Mouse (Mus musculus) kidney, adult 2 months (tissue): ENCODE measurements around the gene Arpc4. TPM values are rescaled to one million over a fixed set of nuclear protein-coding genes. Genes with fewer than 3 reads are reported as not detected.

Source experiments
- DNase-seq: peaks from one replicate; pipeline ENCODE4 v3.0.0; 2021
- H3K27ac ChIP-seq: fragments of 200-500 bp; 2 replicates; pipeline ENCODE4 v1.5.1; 2012; ENCODE audit warnings: low read depth, low read length, control low read depth, inconsistent platforms; ENCODE audit not compliant: insufficient read depth
- H3K27me3 ChIP-seq: fragments of 200-500 bp; replicated peaks from 2 replicates; pipeline ENCODE4 v1.6.1; 2012; ENCODE audit warnings: mild to moderate bottlenecking, moderate library complexity, low read length, inconsistent platforms; ENCODE audit not compliant: control insufficient read depth, insufficient read depth
- H3K36me3 ChIP-seq: fragments of 200-500 bp; 2 replicates; pipeline ENCODE4 v1.6.1; 2012; ENCODE audit warnings: mild to moderate bottlenecking, moderate library complexity, low read length, inconsistent platforms; ENCODE audit not compliant: control insufficient read depth, insufficient read depth
- H3K4me1 ChIP-seq: fragments of 200-500 bp; 2 replicates; pipeline ENCODE4 v1.6.1; 2011; ENCODE audit warnings: low read length; ENCODE audit not compliant: control insufficient read depth, insufficient read depth
- H3K4me3 ChIP-seq: fragments of 200-500 bp; 2 replicates; pipeline ENCODE4 v1.5.1; 2011; ENCODE audit warnings: mild to moderate bottlenecking, low read depth, low read length, control low read depth; ENCODE audit not compliant: insufficient read depth
- CTCF ChIP-seq: fragments of 200-500 bp; conservative IDR thresholded peaks from 2 replicates; pipeline ENCODE4 v1.5.1; 2011; ENCODE audit warnings: low read depth, mild to moderate bottlenecking, control low read depth, low read length, moderate library complexity, mixed read lengths; ENCODE audit not compliant: insufficient read depth, insufficient read length
- POLR2A ChIP-seq: fragments of 200-500 bp; IDR thresholded peaks from one replicate; pipeline ENCODE4 v1.6.1; 2011; ENCODE audit warnings: low read depth, low read length, control low read depth
- WGBS: fragments of 180-500 bp; shearing (Covaris S2); methylation state at CpG from one replicate; pipeline ENCODE4 v1.1.7; 2018; 5-methylcytosine and 5-hydroxymethylcytosine counted together
- polyA plus RNA-seq: library from polyadenylated mRNA; depleted of rRNA; stranded (reverse); fragments of >200 nt; gene quantifications from 2 replicates; pipeline ENCODE4 v1.2.3, GENCODE M21; 2012

Arpc4 gene
- polyA plus RNA-seq, 1 experiment, result 79.1 TPM

DNA sequence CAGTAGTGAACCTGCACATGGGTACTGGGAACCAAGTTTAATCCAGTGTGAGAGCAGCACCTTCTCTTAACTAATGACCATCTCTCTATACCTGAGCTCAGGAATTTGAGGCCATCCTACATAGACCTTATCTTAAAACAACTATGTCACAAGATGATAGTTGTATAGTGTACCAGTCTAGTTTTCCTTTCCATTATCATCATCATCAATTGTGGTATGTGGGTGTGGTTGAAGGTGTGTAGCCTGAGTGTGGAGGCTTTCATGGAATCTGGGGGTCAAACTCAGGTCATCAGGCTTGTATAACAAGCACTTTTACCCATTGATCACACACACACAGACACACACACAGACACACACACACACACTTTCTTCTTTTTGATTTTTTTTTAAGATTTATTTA lies 27.4 kb upstream of the Arpc4 start:
- TF ChIP-seq POLR2A (no peak), CTCF (no peak)
- DNase-seq, result no peak
- H3K36me3 ChIP-seq, result no peaks in the 10 kb centered on the region
- no peak overlapping the region for H3K27ac ChIP-seq
- no peaks in the 10 kb centered on the region for H3K4me1 ChIP-seq
- no peaks in the 10 kb centered on the region for H3K27me3 ChIP-seq
- H3K4me3 ChIP-seq, result no peak overlapping the region

DNA sequence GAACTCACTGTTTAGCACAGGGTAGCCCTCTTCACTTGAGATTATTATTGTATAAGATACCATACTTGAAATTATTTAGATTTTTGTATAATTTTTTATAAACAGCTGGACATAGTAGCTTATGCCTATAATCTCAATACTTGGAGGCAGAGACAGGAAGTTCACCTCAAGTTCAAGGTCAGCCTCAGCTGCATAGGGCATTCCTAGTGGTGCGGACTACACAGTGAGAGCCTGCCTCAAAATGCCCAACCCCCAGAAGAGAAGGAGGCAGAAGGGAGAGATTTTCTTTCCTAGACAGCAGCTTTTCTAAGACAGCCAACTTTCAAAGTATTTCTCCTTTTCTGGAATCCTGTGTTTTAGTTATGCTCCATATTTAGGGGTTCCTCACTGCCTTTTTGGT lies 26.8 kb upstream of the Arpc4 start:
- Histone ChIP-seq H3K27ac (no peak overlapping the region), H3K27me3 (no peaks in the 10 kb centered on the region), H3K4me1 (no peaks in the 10 kb centered on the region), H3K36me3 (no peaks in the 10 kb centered on the region), H3K4me3 (no peak overlapping the region)
- TF ChIP-seq CTCF, result no peak
- no peak for TF ChIP-seq POLR2A
- DNase-seq, result no peak
- WGBS, result 76% methylated on average over 1 of the region's 1 CpGs

DNA sequence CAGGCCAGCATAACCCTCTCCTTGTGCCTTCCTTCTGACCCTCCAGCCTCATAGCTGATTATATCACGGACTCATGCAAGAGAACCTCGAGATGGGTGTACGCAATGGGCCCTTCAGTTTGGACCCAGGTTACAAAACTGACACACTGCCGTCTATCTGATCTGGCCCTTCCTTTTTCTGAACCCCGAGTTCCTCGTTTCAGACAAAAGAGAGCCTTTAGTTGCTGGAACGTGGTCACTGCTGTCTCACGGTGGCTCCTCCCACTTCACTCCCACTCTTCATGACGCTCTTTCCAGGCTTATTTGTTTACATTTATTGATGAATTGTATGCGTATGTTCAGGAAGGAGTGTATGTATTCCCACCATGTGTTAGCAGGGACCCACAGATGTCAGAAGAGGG lies 26.3 kb upstream of the Arpc4 start:
- Histone ChIP-seq H3K4me3 (no peak overlapping the region), H3K36me3 (no peaks in the 10 kb centered on the region), H3K4me1 (no peaks in the 10 kb centered on the region), H3K27ac (no peak overlapping the region), H3K27me3 (no peaks in the 10 kb centered on the region)
- no peak for DNase-seq
- TF ChIP-seq POLR2A, result no peak
- TF ChIP-seq CTCF, result no peak
- WGBS, result 72% methylated on average over 10 of the region's 10 CpGs

DNA sequence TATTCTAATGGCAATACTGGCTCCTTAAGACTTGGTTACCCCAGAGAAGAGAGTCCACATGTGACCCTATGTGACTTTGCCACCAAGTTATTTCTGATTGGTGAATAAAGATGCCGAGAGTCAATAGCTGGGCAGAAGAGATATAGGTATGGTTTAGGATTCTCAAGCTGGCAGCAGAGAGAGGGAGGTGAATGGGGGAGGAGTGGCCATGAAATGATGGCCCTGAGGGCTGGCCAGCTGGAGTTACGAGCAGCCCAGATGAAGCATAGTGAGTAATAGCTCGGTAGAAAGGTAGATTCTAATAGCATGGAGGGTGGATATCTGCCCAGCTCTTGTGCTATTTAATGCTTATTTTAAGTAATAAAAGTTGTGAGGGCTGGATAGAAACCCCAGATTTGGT lies 25.1 kb upstream of the Arpc4 start:
- 75% methylated on average over 3 of the region's 3 CpGs for WGBS
- H3K4me3 ChIP-seq, result no peak overlapping the region
- no peak overlapping the region for H3K27ac ChIP-seq
- no peaks in the 10 kb centered on the region for H3K27me3 ChIP-seq
- no peaks in the 10 kb centered on the region for H3K4me1 ChIP-seq
- no peaks in the 10 kb centered on the region for H3K36me3 ChIP-seq
- no peak for DNase-seq
- no peak for TF ChIP-seq CTCF

DNA sequence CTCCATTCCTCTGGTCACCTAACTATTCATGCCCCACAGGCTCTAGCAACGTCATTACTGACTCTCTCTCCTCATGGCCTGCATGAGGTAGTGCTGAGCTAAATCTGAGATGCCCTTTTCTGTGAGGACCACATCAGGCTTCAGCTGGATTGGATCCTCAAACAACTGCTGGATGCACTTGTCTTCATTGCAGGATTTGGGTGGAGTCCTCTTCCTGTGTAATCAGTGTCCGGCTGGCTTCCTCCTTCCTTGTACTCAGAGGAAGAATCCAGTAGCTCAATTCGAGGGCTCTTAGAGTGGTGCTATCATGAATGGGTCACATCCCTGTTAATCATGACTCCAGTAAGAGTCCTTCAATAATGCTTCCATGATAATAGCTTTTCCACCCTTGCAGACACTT lies 24.2 kb upstream of the Arpc4 start:
- no peak for DNase-seq
- Histone ChIP-seq H3K4me3 (no peak overlapping the region), H3K36me3 (no peaks in the 10 kb centered on the region), H3K27me3 (no peaks in the 10 kb centered on the region), H3K27ac (no peak overlapping the region), H3K4me1 (no peaks in the 10 kb centered on the region)
- TF ChIP-seq POLR2A, result no peak
- no peak for TF ChIP-seq CTCF
- 67% methylated on average over 3 of the region's 3 CpGs for WGBS

DNA sequence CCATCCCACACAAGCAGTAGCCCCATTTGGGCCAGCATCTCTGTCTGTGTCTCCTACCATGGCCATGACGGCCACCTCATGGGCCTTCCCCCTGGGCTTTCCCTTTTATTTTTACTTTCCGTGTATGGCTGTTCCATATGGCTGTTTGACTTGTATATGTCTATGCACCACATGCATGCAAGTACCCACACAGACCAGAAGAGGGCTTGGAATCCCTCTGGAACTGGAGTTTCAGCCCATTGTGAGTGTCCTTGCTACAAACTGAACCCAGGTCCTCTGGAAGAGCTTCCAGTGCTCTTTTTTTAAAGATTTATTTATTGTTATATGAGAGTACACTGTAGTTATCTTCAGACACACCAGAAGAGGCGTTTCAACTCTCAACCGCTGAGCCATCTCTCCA lies 16.4 kb upstream of the Arpc4 start:
- Histone ChIP-seq H3K36me3 (no peaks in the 10 kb centered on the region), H3K27me3 (no peaks in the 10 kb centered on the region), H3K27ac (no peak overlapping the region), H3K4me3 (no peak overlapping the region), H3K4me1 (no peaks in the 10 kb centered on the region)
- DNase-seq, result no peak
- TF ChIP-seq CTCF, result no peak
- no peak for TF ChIP-seq POLR2A
- 84% methylated on average over 4 of the region's 4 CpGs for WGBS

DNA sequence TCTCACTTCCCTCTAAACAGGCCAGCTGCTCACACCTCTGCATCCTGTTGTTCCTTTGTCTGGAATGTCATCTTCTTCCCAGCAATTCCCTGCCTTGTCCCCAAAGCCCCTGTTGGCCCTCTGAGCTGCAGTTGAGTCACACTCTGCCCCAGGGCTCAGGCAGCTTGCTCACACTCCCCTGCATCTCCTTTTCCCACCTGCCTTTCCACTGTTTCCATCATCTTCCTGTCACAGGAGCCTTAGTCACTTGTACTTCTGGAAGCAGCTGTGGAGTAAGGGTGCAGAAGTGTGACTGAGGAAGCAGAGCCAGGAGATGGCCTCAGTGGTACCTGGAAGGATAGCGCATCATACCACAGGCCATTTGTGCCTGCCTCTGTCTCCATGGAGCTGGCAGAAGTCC lies 15.7 kb upstream of the Arpc4 start:
- H3K27me3 ChIP-seq, result no peaks in the 10 kb centered on the region
- no peak overlapping the region for H3K27ac ChIP-seq
- WGBS, result 100% methylated on average over 1 of the region's 1 CpGs
- H3K4me3 ChIP-seq, result no peak overlapping the region
- DNase-seq, result no peak
- H3K4me1 ChIP-seq, result no peaks in the 10 kb centered on the region
- no peaks in the 10 kb centered on the region for H3K36me3 ChIP-seq
- TF ChIP-seq CTCF (no peak), POLR2A (no peak)

DNA sequence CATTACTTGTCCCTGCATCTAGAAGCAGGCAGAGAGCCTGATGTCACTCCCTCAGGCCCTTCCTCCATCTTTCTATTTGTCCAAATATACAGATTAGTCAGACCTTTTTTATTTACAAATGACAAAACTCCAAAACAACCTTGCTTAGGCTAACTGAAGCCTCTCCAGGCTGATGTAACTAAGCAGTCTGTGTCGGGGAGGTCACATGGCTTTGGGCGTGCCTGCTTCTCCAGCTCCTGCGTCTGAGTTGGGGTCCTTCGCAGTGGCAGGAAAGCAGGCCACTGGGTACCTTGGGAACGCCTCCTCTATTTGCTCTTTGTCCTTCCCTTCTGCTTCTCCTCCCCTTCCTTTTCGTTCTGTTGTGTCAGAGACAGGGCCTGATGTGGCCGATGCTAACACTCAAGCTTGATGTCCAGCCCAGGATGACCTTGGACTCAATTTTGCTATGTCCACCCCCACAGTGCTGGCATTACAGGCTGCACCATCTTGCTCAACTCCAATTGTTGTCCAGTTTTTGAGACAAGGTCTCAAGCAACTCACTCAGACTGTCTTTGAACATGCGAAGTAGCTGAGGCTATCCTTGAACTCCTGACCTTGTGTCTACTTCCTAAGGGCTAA lies 13.3 kb upstream of the Arpc4 start:
- TF ChIP-seq POLR2A (no peak), CTCF (no peak)
- WGBS, result 80% methylated on average over 8 of the region's 8 CpGs
- no peak overlapping the region for H3K4me3 ChIP-seq
- no peak for DNase-seq
- H3K4me1 ChIP-seq, result no peaks in the 10 kb centered on the region
- no peaks in the 10 kb centered on the region for H3K36me3 ChIP-seq
- H3K27me3 ChIP-seq, result no peaks in the 10 kb centered on the region
- H3K27ac ChIP-seq, result no peak overlapping the region
